Mouse (Mus musculus) forebrain, embryonic 13.5 days (tissue): ENCODE results near the gene Gm1043. TPM values are rescaled to one million over a fixed set of nuclear protein-coding genes. Genes with fewer than 3 reads are reported as not detected.
A peak's percentile ranks its signal among the peaks of the same experiment; 100 is the strongest.

ENCODE experiments used
- ATAC-seq: fragments of 200-750 bp; cut with Nextera tagmentation; 2 replicates; pipeline ENCODE4 v1.8.0; 2017
- H3K27ac ChIP-seq: fragments of 300-500 bp; sonication (generic); 2 replicates; pipeline ENCODE4 v1.5.1; 2015; ENCODE audit warnings: inconsistent platforms, mild to moderate bottlenecking, moderate library complexity
- H3K27me3 ChIP-seq: fragments of 300-500 bp; sonication (generic); 2 replicates; pipeline ENCODE4 v1.6.1; 2015; ENCODE audit warnings: mild to moderate bottlenecking, inconsistent platforms
- H3K36me3 ChIP-seq: fragments of 300-500 bp; sonication (generic); 2 replicates; pipeline ENCODE4 v1.6.1; 2015; ENCODE audit warnings: mild to moderate bottlenecking, inconsistent platforms; ENCODE audit not compliant: poor library complexity, severe bottlenecking
- H3K4me1 ChIP-seq: fragments of 300-500 bp; sonication (generic); 2 replicates; pipeline ENCODE4 v1.6.1; 2015; ENCODE audit warnings: inconsistent platforms
- H3K4me2 ChIP-seq: fragments of 300-500 bp; sonication (generic); 2 replicates; pipeline ENCODE4 v1.6.1; 2015; ENCODE audit warnings: inconsistent platforms, mild to moderate bottlenecking, moderate library complexity
- H3K4me3 ChIP-seq: fragments of 300-500 bp; sonication (generic); 2 replicates; pipeline ENCODE4 v1.5.1; 2015; ENCODE audit warnings: mild to moderate bottlenecking, inconsistent platforms
- H3K9ac ChIP-seq: fragments of 300-500 bp; sonication (generic); 2 replicates; pipeline ENCODE4 v1.6.1; 2015; ENCODE audit warnings: mild to moderate bottlenecking, inconsistent platforms
- H3K9me3 ChIP-seq: fragments of 300-500 bp; sonication (generic); replicated peaks from 2 replicates; pipeline ENCODE4 v1.6.1; 2016; ENCODE audit warnings: inconsistent platforms
- WGBS: fragments of 180-500 bp; shearing (Covaris S2); methylation state at CpG from one replicate; pipeline ENCODE4 v1.1.7; 2015; 5-methylcytosine and 5-hydroxymethylcytosine counted together
- polyA plus RNA-seq: library from polyadenylated mRNA; unstranded; fragments of >200 nt; fragmentation: Nextera tagmentation; extraction: Ambion mirVana; gene quantifications from 2 replicates; pipeline ENCODE4 v1.2.1, GENCODE M21; 2015

Gm1043 gene
- polyA plus RNA-seq, 1 experiment from 2014 or later: 0.40 TPM

GRCm38 (mm10) chr5:37076692-37077329 lies 8.4 kb upstream of the Gm1043 start:
- 58% methylated on average over 12 of the region's 12 CpGs for WGBS
- Histone ChIP-seq H3K4me1 (peaks cover 14% of the 10 kb centered on the region), H3K27me3 (peaks cover 5% of the 10 kb centered on the region; the same call in 1 of the 2 replicates), H3K9ac (peak overlapping the region; percentile 21; the same call in 1 of the 2 replicates), H3K36me3 (no peaks in the 10 kb centered on the region), H3K9me3 (no peaks in the 10 kb centered on the region), H3K4me2 (no peak overlapping the region), H3K4me3 (no peak overlapping the region), H3K27ac (no peak overlapping the region)
- ATAC-seq: no peak

- H3K4me2 ChIP-seq: no peak overlapping the region
- H3K4me1 ChIP-seq: peaks cover 19% of the 10 kb centered on the region
- H3K36me3 ChIP-seq: no peaks in the 10 kb centered on the region
- 43% methylated on average over 3 of the region's 3 CpGs for WGBS
- no peaks in the 10 kb centered on the region for H3K9me3 ChIP-seq
- no peak overlapping the region for H3K27ac ChIP-seq
- no peak overlapping the region for H3K4me3 ChIP-seq
- H3K9ac ChIP-seq: peak overlapping the region; percentile 37; the same call in 1 of the 2 replicates
- ATAC-seq: no peak
- H3K27me3 ChIP-seq: peaks cover 5% of the 10 kb centered on the region; the same call in 1 of the 2 replicates
These were observed 7.9 kb upstream of the Gm1043 start for GRCm38 (mm10) chr5:37077330-37077698.

GRCm38 (mm10) chr5:37079484-37079883 lies 5.7 kb upstream of the Gm1043 start:
- Histone ChIP-seq H3K9ac (no peak overlapping the region), H3K4me1 (peaks cover 40% of the 10 kb centered on the region), H3K9me3 (no peaks in the 10 kb centered on the region), H3K27ac (no peak overlapping the region), H3K27me3 (peaks cover 5% of the 10 kb centered on the region; the same call in 1 of the 2 replicates), H3K4me2 (no peak overlapping the region), H3K36me3 (no peaks in the 10 kb centered on the region), H3K4me3 (no peak overlapping the region)
- ATAC-seq: no peak
- 96% methylated on average over 4 of the region's 4 CpGs for WGBS

- Histone ChIP-seq H3K4me1 (peaks cover 41% of the 10 kb centered on the region), H3K9me3 (no peaks in the 10 kb centered on the region), H3K4me2 (no peak overlapping the region), H3K9ac (no peak overlapping the region), H3K4me3 (no peak overlapping the region), H3K27ac (no peak overlapping the region), H3K27me3 (peaks cover 5% of the 10 kb centered on the region; the same call in 1 of the 2 replicates), H3K36me3 (no peaks in the 10 kb centered on the region)
- WGBS: 74% methylated on average over 5 of the region's 5 CpGs
- no peak for ATAC-seq
These were observed 4.6 kb upstream of the Gm1043 start for GRCm38 (mm10) chr5:37080601-37081000.

GRCm38 (mm10) chr5:37082420-37082819 lies 2.8 kb upstream of the Gm1043 start:
- peaks cover 29% of the 10 kb centered on the region for H3K4me1 ChIP-seq
- H3K4me3 ChIP-seq: no peak overlapping the region
- ATAC-seq: peak; percentile 61; the same call in 1 of the 2 replicates
- H3K27me3 ChIP-seq: no peaks in the 10 kb centered on the region
- 17% methylated on average over 3 of the region's 3 CpGs for whole genome bisulfite sequencing
- no peak overlapping the region for H3K4me2 ChIP-seq
- H3K27ac ChIP-seq: peak overlapping the region; percentile 54
- H3K36me3 ChIP-seq: no peaks in the 10 kb centered on the region
- no peaks in the 10 kb centered on the region for H3K9me3 ChIP-seq
- H3K9ac ChIP-seq: no peak overlapping the region

GRCm38 (mm10) chr5:37083209-37083770 lies 1.9 kb upstream of the Gm1043 start:
- peaks cover 29% of the 10 kb centered on the region for H3K4me1 ChIP-seq
- no peaks in the 10 kb centered on the region for H3K36me3 ChIP-seq
- H3K9me3 ChIP-seq: no peaks in the 10 kb centered on the region
- H3K4me2 ChIP-seq: no peak overlapping the region
- no peak overlapping the region for H3K4me3 ChIP-seq
- peak overlapping the region; percentile 73; the same call in 1 of the 2 replicates for H3K27ac ChIP-seq
- no peak; the same call in 1 of the 2 replicates for ATAC-seq
- H3K9ac ChIP-seq: no peak overlapping the region
- H3K27me3 ChIP-seq: no peaks in the 10 kb centered on the region
- WGBS: 67% methylated on average over 7 of the region's 7 CpGs

GRCm38 (mm10) chr5:37083850-37084249 lies 1.3 kb upstream of the Gm1043 start:
- Histone ChIP-seq H3K4me1 (peaks cover 29% of the 10 kb centered on the region), H3K9ac (no peak overlapping the region), H3K36me3 (no peaks in the 10 kb centered on the region), H3K27me3 (peaks cover 6% of the 10 kb centered on the region), H3K9me3 (no peaks in the 10 kb centered on the region), H3K27ac (peak overlapping the region; percentile 73), H3K4me3 (no peak overlapping the region), H3K4me2 (no peak overlapping the region)
- peak; percentile 44; the same call in 1 of the 2 replicates for ATAC-seq
- WGBS: 73% methylated on average over 9 of the region's 9 CpGs

- no peaks in the 10 kb centered on the region for H3K36me3 ChIP-seq
- ATAC-seq: no peak
- H3K4me1 ChIP-seq: peaks cover 30% of the 10 kb centered on the region
- WGBS: 76% methylated on average over 3 of the region's 3 CpGs
- no peak overlapping the region for H3K4me2 ChIP-seq
- no peak overlapping the region for H3K9ac ChIP-seq
- peaks cover 26% of the 10 kb centered on the region for H3K27me3 ChIP-seq
- H3K27ac ChIP-seq: no peak overlapping the region
- H3K4me3 ChIP-seq: no peak overlapping the region
- no peaks in the 10 kb centered on the region for H3K9me3 ChIP-seq
These were observed 748 bp downstream of the Gm1043 start for GRCm38 (mm10) chr5:37085918-37086317.

GRCm38 (mm10) chr5:37087786-37088185 lies 2.6 kb downstream of the Gm1043 start:
- H3K27ac ChIP-seq: no peak overlapping the region
- peaks cover 28% of the 10 kb centered on the region for H3K4me1 ChIP-seq
- ATAC-seq: no peak
- WGBS: 66% methylated on average over 2 of the region's 2 CpGs
- no peaks in the 10 kb centered on the region for H3K36me3 ChIP-seq
- H3K4me2 ChIP-seq: no peak overlapping the region
- H3K9me3 ChIP-seq: no peaks in the 10 kb centered on the region
- H3K27me3 ChIP-seq: peaks cover 44% of the 10 kb centered on the region
- H3K4me3 ChIP-seq: no peak overlapping the region
- no peak overlapping the region for H3K9ac ChIP-seq

GRCm38 (mm10) chr5:37088342-37089108 lies 3.4 kb downstream of the Gm1043 start:
- 80% methylated on average over 1 of the region's 1 CpGs for WGBS
- H3K4me3 ChIP-seq: no peak overlapping the region
- H3K27ac ChIP-seq: no peak overlapping the region
- H3K36me3 ChIP-seq: no peaks in the 10 kb centered on the region
- ATAC-seq: no peak
- peaks cover 20% of the 10 kb centered on the region for H3K4me1 ChIP-seq
- H3K9me3 ChIP-seq: no peaks in the 10 kb centered on the region
- no peak overlapping the region for H3K4me2 ChIP-seq
- no peak overlapping the region for H3K9ac ChIP-seq
- peaks cover 46% of the 10 kb centered on the region for H3K27me3 ChIP-seq

GRCm38 (mm10) chr5:37091171-37091628 lies 6.0 kb downstream of the Gm1043 start:
- Histone ChIP-seq H3K27me3 (peaks cover 46% of the 10 kb centered on the region), H3K4me2 (peak overlapping the region; percentile 71), H3K36me3 (no peaks in the 10 kb centered on the region)

GRCm38 (mm10) chr5:37094941-37095340 lies 9.8 kb downstream of the Gm1043 start:
- Histone ChIP-seq H3K4me1 (peaks cover 11% of the 10 kb centered on the region), H3K4me3 (no peak overlapping the region), H3K9me3 (no peaks in the 10 kb centered on the region), H3K4me2 (no peak overlapping the region), H3K36me3 (no peaks in the 10 kb centered on the region), H3K27me3 (peaks cover 30% of the 10 kb centered on the region), H3K9ac (no peak overlapping the region), H3K27ac (no peak overlapping the region)
- 89% methylated on average over 5 of the region's 5 CpGs for WGBS
- ATAC-seq: no peak

More at GRCm38 (mm10) chr5:37091171-37091628, 6.0 kb downstream of the Gm1043 start:
- Histone ChIP-seq H3K27ac (no peak overlapping the region), H3K9me3 (no peaks in the 10 kb centered on the region), H3K9ac (peak overlapping the region; percentile 61), H3K4me1 (peaks cover 11% of the 10 kb centered on the region), H3K4me3 (peak overlapping the region; percentile 42)
- under 1% methylated on average over 47 of the region's 47 CpGs for WGBS
- peak; percentile 73 for ATAC-seq
